Mouse (Mus musculus) heart, adult 8-10 months (tissue): ENCODE results near the gene Olfr616. TPM values are rescaled to one million over a fixed set of nuclear protein-coding genes. Genes with fewer than 3 reads are reported as not detected.
"Not testable (repeated sequence)": the region's sequence is repeated elsewhere in the genome, so short reads cannot be mapped to it uniquely, and the experiment has no call there.

Source experiments
- DNase-seq: peaks from one replicate; pipeline ENCODE4 v3.0.0; 2022; ENCODE audit warnings: low spot score
- microRNA-seq: library from miRNA; unstranded; fragments of <30 nt; microRNA quantifications from one replicate; pipeline ENCODE4 v1.2.0, GENCODE M21; 2022
- total RNA-seq, 4 experiments: library from RNA; stranded (reverse); gene quantifications; 2 replicates each; pipeline ENCODE4 v1.2.4; 2022

Olfr616 gene
- total RNA-seq = not detected

DNA sequence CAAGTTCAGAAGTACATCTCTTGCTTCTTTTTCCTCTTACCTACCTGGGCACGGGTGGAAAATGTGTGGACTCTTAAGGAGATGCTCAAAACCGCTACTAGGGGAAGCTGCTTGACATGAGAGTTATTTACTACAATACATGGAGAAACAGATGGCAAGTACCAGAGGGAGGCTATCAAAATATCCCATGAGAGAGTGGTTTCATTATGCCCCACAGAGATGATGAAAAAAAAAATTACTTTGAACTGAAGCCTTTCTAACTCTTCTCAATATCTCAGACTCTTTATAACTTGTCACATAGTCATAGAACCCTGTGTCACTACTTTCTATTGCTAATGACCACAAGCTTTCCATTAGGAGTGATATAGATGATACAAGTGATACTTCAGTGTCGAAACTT, at the start of gene Olfr616:
TSS of gene Olfr616 (minus strand) at position 101 of the 400 bp plus-strand sequence.
- no peak for DNase-seq

DNA sequence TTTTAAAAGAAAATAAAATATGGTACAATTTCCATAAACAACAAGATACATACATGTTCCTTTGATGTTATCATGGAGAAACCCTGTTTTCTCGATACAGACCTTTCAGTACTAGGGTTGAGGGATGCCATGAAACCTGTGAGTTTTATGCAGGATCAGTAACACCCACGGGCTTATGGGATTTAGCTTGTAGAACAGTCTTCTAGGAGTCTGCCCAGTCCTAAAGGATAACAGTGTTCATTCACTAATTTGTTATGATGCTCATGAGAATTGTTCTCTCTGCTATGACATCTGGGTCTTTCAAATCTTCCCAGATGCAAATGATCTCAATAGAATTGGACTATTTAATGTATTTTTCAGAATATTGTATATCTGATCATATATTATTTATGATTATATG, 43.5 kb upstream of the Olfr616 start, which contains the start of gene Olfr620:
TSS of gene Olfr620 (minus strand) at position 101 of the 400 bp plus-strand sequence.
- no peak for DNase-seq

DNA sequence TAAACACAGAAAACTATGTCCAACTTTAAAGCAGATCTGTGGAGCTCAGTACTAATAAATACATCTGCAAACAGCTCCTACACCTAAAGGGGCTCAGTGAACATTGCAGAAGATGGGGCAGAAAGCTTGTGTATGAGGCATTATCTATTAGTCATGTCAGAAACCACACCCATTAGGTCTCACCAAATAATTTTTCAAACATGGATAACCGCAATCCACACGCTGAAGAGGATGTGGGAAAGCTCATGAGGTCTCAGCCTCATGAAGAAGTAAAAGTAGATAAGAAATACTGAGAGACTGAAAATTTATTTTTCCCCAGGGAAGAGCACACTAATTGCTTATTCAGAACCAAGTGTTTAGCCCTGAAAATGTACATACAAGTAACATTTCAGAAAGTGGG, 38.5 kb upstream of the Olfr616 start:
- DNase-seq = no peak

DNA sequence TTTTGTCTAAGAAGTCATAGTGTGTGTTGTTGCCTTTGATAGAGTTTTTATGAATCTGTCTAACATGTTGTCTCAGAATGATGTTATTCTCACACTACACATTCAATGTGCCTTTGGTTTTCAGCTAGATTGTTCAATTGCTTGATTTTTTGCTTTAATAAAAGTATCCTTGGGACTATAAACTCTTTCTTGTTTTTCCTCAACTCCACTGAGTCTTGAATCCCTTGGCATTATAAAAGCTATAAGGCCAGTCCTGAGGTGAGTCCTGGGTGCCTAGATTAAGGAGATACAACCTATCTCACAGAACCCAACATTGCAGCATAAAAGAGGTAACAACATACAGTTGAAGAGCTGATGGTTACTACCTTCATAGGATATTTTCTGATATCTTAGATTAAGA, 31.3 kb upstream of the Olfr616 start, which contains the start of gene Olfr619:
TSS of gene Olfr619 (plus strand) at position 301 of the 400 bp plus-strand sequence.
- no peak for DNase-seq

DNA sequence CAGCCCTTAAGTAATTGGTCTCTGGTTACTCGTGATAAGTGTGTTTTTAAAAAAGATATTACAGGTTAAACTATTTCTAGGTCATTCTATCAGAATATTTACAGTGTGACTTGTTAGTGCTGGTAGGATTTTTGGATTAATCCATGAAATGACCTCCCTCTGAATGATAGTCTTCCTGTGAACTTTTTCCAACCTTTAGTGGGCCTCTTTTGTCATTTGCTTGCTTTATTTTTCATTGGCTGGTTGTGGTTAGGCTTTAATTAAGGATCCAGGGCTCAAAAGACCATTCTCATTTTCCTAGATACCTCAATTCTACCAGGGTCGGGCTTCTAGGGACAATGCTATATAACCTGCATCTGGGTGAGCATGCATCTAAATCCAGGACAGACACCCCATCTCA, 20.9 kb upstream of the Olfr616 start, which contains the start of gene Olfr618:
TSS of gene Olfr618 (plus strand) at position 301 of the 400 bp plus-strand sequence.
- no peak for DNase-seq

DNA sequence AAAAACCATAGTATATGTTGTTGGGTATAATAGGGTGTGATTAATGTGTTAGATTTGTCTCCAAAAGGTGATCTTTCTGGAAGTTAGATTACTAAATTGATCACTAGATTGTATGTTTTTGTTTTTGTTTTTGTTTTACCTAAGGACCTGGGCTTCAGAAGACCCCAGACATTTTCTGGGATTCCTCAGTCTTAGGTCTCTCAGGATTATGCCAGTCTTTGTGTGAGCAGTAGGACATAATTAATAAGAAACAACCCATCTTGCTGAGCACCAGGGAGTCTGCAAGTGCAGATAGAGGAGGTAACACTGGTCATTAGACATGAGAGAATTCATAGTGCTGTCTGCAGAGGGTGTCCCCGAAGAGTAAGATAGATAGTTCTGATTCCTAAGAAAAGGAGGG, 3.8 kb upstream of the Olfr616 start, which contains the start of gene Olfr617:
TSS of gene Olfr617 (plus strand) at position 301 of the 400 bp plus-strand sequence.
- no peak for DNase-seq

DNA sequence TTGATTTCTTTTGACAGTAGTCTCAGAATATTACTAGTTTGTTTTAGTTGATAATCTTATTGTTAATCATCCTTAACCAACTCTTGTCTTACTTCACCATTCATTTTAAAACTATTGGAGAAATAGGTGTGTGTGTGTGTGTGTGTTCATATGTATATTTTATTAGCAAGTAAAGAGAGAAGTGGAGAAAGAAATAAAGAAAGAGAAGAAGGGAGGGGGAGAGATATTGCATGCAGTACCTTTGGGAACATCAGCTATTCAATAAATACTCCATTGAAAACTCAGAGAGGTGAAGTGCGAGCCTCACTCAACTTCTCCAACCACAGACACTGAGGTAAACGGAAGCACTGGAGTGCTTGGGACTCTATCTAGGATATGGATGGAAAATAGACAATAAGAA, 13.2 kb downstream of the Olfr616 start, which contains the start of gene Olfr615:
TSS of gene Olfr615 (plus strand) at position 301 of the 400 bp plus-strand sequence.
- DNase-seq = no peak

DNA sequence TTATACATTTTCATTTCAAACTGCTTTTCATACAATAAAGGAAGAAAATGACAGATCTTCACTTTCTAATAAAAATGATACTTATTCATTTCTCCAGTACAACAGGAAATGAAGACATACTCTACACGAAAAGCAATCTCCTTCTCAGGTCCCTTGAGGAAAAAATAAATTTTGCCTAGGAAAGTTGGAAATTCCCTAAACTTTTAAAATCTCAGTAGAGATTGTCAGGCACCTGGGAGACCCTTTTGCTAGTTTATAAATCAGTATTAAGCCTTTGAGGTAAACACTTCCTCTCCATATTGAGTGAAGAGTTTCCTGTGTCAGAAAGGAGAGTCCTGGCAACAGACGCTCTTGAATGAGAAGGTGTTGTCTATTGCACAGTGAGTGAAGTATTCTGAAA, 21.2 kb downstream of the Olfr616 start, which contains the start of gene Olfr613:
TSS of gene Olfr613 (plus strand) at position 301 of the 400 bp plus-strand sequence.
- DNase-seq = no peak

DNA sequence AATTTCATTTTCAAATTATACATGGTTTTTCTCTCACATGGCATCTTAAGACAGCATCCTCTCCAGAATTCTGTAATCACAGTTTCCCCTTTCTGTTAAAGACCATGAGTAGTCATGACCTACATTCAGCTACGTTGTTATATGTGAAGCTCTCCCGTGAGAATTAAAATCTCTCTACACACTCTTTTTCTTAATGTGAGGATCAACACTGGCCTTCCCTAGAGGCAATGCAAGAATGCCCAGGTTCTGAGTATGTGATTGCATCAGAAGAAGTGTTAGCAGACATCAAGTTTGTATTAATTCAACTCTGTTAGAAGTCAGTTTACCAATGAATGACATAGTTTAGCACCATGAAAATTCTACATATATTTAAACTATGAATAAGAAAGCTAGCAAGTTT, 26.3 kb downstream of the Olfr616 start, which contains the start of gene Olfr612:
TSS of gene Olfr612 (minus strand) at position 101 of the 400 bp plus-strand sequence.
- DNase-seq = not testable (repeated sequence)

DNA sequence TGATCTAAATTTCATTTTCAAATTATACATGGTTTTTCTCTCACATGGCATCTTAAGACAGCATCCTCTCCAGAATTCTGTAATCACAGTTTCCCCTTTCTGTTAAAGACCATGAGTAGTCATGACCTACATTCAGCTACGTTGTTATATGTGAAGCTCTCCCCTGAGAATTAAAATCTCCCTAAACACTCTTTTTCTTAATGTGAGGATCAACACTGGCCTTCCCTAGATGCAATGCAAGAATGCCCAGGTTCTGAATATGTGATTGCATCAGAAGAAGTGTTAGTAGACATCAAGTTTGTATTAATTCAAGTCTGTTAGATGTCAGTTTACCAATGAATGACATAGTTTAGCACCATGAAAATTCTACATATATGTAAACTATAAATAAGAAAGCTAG, 48.2 kb downstream of the Olfr616 start, which contains the start of gene Olfr611:
TSS of gene Olfr611 (minus strand) at position 101 of the 400 bp plus-strand sequence.
- DNase-seq = not testable (repeated sequence)

Small RNAs within 50 kb of the gene (microRNA-seq; reads per million reads assigned to microRNA genes)
- not detected for gene Gm26506

Other genes starting within 250 kb of the Olfr616 start
- not detected for gene Olfr598, start 245.6 kb downstream of the Olfr616 start, total RNA-seq
- gene Olfr599, start 233.2 kb downstream of the Olfr616 start, total RNA-seq = not detected
- not detected for gene Olfr600, start 219.5 kb downstream of the Olfr616 start, total RNA-seq
- not detected for gene Olfr601, start 206.5 kb downstream of the Olfr616 start, total RNA-seq
- gene Olfr603, start 183.0 kb downstream of the Olfr616 start, total RNA-seq = not detected
- gene Usp17lc, start 154.1 kb downstream of the Olfr616 start, total RNA-seq = not detected
- gene Olfr605, start 123.7 kb downstream of the Olfr616 start, total RNA-seq = not detected
- not detected for gene Olfr606, start 120.1 kb downstream of the Olfr616 start, total RNA-seq
- gene Olfr607, start 105.0 kb downstream of the Olfr616 start, total RNA-seq = not detected
- gene Olfr608, start 99.3 kb downstream of the Olfr616 start, total RNA-seq = not detected
- gene Olfr609, start 71.1 kb downstream of the Olfr616 start, total RNA-seq = not detected
- not detected for gene Olfr610, start 57.0 kb downstream of the Olfr616 start, total RNA-seq
- not detected for gene Olfr611, start 48.3 kb downstream of the Olfr616 start, total RNA-seq
- not detected for gene Olfr612, start 26.4 kb downstream of the Olfr616 start, total RNA-seq
- not detected for gene Olfr613, start 21.1 kb downstream of the Olfr616 start, total RNA-seq
- gene Olfr615, start 13.1 kb downstream of the Olfr616 start, total RNA-seq = not detected
- not detected for gene Olfr617, start 3.9 kb upstream of the Olfr616 start, total RNA-seq
- not detected for gene Olfr618, start 21.0 kb upstream of the Olfr616 start, total RNA-seq
- not detected for gene Olfr619, start 31.4 kb upstream of the Olfr616 start, total RNA-seq
- gene Olfr620, start 43.4 kb upstream of the Olfr616 start, total RNA-seq = not detected
- not detected for gene Olfr622, start 73.6 kb upstream of the Olfr616 start, total RNA-seq
- gene Olfr623, start 94.6 kb upstream of the Olfr616 start, total RNA-seq = not detected
- not detected for gene Olfr624, start 102.0 kb upstream of the Olfr616 start, total RNA-seq
- gene Olfr625-ps1, start 113.6 kb upstream of the Olfr616 start, total RNA-seq = not detected
- not detected for gene Olfr243, start 145.5 kb upstream of the Olfr616 start, total RNA-seq
- gene Olfr628, start 161.2 kb upstream of the Olfr616 start, total RNA-seq = not detected
- not detected for gene Olfr629, start 175.8 kb upstream of the Olfr616 start, total RNA-seq
- gene Olfr630, start 188.2 kb upstream of the Olfr616 start, total RNA-seq = not detected
- not detected for gene Olfr69, start 202.5 kb upstream of the Olfr616 start, total RNA-seq
- gene Olfr68, start 210.6 kb upstream of the Olfr616 start, total RNA-seq = not detected
- gene Olfr67, start 222.7 kb upstream of the Olfr616 start, total RNA-seq = not detected
- gene Hbb-bt, start 244.9 kb upstream of the Olfr616 start, total RNA-seq = 1,000 to 10,000 TPM in 1 of 4 experiments, 100 to 1,000 TPM in 3; 208 to 1,111 (median 289) TPM